Mouse (Mus musculus) c-Kit-negative CD71-positive TER-119-positive erythroid progenitor cells, embryonic 14.5 days (primary cell): ENCODE results near the gene Camk2d.

Experiments
- DNase-seq: peaks from one replicate; pipeline ENCODE4 v3.0.0-alpha.2; 2013; ENCODE audit warnings: low read depth, low spot score

Gene Camk2d

DNA sequence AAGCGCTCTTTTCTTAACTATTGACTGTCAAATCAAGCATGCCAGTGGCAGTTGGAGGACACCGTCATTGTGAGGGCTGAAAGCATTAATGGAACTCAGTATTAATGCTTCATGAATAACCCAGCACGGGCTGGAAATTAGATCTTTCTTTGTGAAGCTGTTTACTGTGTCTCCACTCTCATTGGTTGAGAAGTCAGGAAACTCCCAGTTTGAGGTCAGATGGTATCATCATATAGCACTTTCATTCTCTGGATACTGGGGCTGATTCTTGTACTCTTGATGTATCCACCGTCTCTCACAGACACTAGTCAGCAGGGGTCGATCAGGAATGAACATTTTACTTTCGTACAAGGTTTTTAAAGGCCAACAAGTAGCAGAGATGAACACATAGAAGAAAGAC lies 54.6 kb downstream of the Camk2d start:
- DNase-seq, result no peak

DNA sequence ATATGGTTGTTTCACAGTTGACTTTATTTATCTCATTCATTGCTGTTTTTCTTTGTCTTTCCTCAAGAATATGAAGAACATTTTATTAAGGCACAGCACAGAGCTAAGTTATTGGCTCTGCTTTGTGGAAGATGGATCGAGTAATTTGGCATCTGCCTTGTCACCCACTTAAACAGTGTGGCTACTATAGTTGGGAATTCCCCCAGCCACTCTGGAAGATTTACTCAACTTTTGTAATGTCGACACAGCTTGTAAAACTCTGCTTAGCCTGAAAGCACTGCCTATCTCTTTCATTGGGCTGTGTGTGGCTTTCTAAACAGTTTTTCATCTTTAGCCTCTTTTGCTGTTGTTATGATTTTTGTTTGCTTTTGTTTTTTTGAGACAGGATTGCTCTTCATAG lies 56.3 kb downstream of the Camk2d start:
- DNase-seq, result no peak

DNA sequence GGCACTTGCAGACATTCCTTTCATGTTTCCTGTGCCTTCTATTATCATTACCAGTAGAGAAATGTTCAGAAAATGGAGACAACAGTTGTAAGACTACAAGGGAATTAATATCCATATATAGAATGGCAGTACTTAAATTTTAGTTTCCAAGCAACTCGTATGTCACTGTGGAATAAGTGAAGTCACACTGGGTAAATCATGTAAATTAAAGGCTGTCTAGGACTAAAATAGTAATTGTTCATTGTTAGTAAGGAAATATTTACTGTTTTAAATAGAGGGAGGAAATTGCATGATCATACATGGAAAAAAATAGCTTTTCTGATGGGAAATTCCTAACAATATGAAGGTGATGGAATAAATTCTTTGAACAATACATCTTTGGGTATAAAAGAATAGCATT lies 57.0 kb downstream of the Camk2d start:
- no peak for DNase-seq

DNA sequence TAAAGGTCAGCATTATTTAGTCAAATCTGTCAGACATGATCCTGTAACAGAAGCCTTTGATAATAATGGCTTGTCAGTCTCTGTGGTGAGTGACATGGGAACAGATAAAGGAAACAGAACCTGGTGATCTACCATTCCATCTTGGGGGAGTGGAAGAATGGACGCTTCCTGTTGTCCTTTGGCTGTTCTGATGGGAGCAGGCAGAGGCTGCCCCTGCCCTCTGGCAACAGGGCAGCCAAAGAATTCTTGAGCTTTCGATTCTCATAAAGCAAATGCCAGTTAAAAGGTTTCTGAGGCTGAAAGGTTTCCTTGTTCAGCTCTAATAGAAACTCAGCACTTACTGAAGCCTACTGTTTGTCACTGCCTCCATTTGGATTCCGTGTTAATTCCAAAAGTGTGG lies 60.1 kb downstream of the Camk2d start:
- no peak for DNase-seq

DNA sequence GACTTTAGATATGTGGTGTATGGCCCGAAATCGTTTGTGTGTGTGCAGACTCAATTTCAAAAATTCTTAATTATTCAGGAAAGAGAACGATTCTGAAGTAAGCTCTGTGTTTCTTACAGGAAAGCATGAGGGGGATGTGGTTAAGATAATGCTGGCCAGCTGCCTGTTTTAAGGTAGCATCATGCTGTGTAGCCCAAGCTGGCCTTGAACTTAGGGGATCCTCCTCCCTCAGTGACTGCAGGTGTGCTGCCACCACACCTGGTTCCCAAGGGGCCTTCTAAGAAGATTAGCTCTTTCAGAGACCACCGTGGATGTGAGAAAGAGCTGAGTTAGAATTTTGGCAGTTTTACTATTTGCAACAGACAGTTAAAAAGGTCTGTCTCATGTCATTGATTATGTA lies 61.8 kb downstream of the Camk2d start:
- no peak for DNase-seq

DNA sequence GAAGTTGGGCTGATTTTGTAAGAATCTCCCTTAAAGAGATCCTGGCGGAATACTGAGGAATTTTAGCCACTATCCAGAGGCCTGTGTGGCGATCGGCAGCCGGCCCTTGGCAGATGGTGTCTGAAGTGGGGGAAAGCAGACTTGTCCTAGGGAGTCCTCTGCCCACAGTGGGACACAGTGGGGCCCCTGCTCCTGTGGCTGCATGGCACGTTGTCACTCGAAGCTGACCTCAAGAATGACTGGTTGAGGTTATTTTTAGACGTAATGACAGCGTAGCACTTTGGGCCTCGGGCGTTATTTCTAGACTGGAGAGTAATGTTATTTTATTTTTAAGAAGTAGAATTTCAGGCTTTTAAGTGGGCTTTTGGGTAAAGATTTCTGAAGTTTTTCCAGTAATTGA lies 62.7 kb downstream of the Camk2d start:
- DNase-seq, result no peak

DNA sequence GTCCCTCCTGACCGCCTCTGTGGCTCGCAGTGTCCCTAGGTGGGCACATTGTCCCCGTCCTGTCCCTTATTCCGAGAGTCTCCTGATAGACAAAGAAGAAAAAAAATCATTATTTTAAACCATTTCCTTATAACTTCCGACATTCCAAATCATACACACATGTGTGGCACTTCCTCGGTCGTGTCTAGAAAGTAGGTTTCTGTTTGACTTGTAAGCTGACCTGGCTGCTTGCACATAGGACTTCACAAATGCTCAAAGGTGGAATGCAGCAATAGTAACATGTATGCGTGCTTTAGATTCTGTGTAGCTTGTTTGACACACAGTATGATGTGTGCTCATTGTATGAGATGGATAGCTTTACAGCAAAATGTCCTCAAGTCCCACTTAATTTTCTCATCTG lies 63.1 kb downstream of the Camk2d start:
- no peak for DNase-seq

DNA sequence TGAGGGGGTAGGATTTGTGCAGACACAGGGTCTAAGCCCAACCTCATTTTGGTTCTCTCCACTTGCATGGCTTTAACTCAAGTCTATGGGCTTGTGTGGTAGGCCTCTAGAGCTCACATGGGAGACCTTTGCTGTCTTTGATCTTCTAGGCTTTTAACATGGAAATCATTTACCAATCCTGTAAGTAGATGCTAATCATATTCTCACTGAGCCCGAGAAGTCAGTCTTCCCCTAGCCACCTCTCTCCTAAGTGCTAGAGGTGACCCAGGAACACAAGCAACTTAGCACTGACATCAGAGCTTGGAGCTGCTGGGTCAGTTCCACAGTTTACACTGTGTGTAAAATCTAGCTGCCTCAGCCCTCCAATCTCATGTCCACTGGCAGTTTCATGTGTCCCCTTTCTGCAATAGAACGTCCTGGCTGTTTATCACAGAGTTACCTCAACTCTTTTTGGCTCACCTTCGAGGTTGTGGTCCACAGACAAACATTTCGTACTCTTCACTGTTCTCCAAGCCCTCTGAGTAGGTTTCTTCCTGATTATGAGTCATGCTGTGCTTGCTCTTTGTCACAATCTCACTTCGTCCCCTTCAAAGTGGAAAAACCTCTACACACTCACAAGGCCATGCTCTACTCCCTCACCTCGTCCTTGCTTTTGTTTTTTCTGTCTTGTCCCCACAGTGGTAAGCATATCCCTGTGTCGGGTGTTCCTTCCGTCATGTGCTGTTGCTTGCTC lies 63.9 kb downstream of the Camk2d start:
- DNase-seq, result no peak

DNA sequence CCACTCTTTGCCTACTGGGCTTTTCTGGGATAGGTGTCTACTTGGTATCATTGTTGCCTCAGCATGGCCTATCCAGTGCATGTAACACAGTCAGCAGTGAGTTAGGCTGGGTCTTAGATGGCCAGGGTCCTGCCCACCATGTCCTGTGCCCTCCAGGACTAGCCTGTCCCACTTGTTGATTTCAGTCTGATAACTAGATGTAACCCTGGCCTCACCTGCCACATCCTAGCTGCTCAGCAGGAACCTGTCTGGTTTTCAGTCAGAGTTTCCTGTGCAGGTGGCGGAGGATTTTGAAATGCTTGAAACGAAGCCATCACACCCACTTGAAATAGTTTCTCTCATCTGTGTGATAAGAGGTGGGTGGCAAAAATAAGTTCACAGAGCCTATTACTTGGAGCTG lies 64.5 kb downstream of the Camk2d start:
- no peak for DNase-seq

DNA sequence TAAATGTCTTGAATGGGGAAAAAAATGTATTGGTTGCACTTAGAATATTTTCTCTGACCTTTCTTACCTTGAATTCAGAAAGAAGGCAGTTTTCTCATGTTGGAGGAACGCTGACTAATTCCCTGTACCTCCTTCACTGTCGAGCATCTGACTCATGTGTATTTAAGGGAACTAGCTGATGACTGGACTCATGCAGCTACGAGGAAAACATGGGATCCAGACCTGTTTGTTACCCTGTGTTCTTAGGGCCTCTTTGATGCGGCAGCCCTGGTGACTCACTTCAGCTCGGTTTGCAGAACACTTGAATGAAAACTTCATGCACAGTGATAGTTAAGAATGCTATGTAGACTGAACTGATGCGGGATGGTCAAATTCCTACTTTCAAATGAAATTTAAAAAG lies 64.9 kb downstream of the Camk2d start:
- no peak for DNase-seq

DNA sequence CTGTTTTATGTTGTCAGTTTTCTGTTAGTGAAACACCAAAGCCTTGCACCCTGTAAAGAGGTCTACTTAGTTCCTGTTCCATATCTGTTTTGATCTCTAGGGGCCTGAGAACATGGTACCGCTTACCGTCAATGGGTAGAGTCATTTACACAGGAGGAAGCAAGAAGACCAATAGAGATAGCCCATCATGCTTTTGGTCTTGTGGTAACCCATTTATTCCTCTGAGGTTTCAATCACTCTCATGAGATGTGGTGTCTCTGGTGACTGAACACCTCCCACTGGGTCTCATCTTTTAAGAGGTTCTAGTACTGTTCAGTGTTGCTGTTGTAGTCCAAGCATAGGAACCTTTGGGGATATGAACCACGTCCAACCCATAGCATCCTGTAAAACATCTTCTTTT lies 65.8 kb downstream of the Camk2d start:
- no peak for DNase-seq

DNA sequence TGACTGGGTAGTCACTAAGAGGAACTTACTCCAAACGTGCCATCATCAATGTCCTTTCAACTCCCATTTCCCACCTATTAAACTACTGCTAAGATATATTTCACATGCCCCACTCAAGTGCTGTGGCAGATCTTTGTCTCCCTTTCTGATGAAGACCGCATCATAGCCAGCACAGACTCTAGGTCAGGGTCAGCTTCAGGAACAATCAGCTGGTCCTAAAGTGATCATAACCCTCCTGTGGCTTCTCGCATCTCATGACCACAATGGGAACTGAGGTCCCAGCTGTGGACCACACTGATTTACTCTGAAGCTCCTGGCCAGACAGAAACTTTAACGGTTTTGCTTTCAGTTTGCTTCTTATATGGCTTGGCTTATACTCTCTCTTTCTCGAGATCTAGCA lies 67.3 kb downstream of the Camk2d start:
- no peak for DNase-seq

DNA sequence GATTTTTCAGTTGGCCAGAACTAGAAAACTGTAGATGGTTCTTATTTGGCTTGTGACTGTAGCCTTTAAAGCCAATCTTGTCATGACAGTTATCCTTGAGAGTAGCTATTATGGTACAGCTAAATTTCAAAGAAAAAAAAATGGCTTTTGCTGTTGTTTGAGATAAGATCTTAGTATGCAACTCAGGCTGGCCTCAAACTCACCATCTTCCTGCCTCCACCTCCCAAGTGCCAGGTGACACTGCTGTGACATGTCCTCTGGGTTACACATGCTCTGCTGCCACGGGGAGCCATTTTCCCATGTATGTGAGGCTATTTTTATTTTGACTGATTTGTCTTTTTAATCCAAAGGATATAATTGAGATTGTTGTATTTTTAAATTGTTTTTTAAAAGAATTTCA lies 69.8 kb downstream of the Camk2d start:
- DNase-seq, result no peak

DNA sequence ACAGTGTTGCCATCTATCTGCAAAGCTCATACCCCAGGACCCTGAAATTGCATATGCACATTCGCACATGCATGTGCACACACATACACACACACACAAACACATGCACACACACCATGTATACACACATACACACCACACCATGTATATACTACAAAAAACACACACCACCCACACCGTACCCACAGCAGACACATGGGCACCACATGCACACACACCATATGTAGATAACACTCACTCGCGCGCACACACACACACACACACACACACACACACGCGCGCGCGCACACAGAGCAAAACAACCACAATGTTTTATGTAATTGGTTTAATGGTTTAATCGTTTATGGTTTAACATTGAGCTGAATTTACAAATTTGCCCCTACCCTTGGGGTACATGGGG lies 70.9 kb downstream of the Camk2d start:
- no peak for DNase-seq

DNA sequence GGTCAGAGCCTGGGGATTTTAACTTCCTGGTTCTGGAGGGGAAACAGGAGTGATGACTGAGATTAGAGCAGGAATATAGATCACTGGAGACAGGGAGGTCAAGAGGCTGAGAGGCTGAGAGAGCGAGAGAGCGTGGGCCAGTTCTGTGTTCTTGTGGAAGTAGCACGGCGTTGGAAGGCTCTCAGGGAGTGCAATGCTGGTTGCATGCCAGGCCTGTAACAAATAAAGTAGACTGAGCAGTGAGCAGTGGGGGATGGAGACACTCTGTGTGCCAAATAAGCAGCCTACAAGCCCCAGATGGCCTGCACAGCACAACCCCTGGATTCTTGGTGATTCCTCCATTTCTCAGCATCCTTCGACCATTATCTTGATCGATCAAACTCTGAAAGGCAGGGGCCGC lies 71.3 kb downstream of the Camk2d start:
- DNase-seq, result no peak

DNA sequence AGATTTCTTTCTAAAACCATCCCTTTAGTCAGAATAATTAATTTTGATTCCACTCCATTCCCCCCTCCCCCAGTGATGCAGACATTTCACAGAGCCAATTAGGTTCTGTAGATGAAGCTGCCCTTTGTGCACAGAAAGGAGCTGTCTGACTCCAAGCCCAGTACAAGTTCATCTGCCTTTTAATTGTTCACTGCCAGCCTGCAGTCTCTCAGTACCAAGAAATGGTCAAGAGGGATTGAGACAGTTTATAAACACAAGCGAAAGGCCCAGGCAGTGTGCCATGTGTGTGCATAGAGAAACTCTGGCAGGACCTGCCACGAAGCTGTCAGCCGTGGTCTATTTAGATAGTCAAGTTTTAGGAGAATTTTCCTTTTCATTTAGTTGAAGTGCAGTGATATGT lies 72.0 kb downstream of the Camk2d start:
- no peak for DNase-seq

DNA sequence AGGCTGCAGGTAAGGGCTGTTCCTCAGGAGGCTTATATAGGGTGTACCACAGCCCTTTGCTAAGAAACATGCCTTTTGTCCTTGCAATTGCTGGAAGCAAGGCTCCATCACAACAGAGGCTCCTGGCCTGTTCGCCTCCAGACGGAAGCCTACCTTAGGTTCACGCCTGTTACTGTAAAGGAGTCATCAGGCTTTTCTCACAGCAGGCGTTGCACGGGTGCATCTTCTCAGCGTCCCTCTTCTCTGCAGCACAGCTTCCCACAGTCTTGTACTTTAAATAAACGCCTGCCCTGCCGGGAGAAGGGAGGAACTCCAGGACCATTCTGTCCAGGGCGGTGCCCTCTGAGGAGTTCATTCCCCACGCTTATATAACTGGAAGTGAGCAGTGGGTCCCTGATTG lies 72.6 kb downstream of the Camk2d start:
- no peak for DNase-seq

DNA sequence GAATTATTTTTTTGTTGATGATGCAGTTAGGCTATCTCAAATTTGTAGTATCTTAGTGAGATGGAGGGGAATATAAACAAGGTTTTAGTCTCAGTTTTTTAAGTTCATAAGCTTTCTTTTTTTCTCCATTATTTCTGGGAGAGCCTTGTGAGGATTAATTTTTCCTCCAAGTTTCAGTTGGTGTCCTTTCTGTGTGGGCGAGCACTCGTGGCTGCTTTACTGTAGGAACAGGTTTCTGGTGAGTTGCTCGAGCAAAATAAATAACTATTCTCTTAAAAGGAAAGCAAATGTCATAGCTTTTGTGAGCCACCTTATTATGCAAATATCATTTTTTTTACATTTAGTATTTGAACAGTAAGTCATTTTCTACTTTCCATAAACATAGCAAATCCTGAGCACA lies 74.3 kb downstream of the Camk2d start:
- DNase-seq, result no peak

DNA sequence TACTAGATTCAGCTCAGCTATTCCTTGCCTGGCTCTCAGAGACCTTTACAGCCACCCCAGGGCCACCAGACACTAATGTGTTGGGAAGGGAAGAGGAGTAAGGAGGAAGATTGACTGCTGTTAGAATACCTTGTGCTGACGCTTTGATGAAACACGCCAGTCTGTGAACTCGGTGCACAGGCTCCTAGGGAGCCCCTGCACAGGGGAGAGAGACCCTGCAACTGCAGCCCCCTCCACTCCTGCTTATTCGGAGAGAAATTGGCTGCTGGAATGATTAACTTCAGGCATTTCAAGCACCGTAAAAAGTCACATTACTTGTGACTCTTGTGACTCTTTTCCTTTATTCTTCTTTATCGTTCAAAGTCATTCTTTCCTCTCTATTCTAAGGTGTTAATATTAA lies 75.2 kb downstream of the Camk2d start:
- no peak for DNase-seq

DNA sequence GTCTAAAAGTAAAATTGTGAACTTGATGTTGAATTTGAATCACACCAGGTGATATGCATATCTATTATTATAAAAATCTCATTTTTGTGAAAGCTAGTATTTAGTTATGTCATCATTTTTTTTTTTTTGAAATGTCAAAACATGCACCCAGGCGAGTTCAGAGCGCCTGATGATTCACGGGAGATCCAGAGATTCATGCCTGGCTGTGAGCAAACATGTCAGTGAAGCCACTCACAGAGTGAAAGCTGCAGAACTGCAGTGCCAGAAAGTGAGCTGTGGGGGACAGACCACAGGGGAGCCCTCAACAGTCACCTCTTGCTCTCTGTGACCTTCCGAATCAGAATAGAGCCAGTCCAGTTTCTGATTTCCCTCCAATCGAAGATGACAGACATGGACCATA lies 84.9 kb downstream of the Camk2d start:
- DNase-seq, result no peak

DNA sequence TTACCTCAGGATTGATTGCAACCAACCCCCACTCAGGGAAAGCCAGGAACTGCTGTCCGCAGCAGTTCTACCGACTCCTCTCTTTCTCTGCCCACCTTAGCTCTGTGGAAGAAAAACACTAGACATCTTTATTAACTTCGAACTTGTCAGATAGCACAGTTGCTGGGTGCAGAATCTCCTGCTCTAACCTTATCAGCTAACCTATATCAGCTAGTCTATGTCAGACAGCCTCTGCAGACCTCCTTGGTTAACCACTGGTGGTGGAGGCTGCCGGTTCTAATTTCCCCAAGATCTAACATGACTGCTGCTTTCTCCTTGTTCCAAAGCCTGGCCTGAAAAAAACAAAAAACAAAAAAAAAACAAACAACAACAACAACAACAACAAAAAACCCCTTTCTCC lies 85.9 kb downstream of the Camk2d start:
- DNase-seq, result no peak

DNA sequence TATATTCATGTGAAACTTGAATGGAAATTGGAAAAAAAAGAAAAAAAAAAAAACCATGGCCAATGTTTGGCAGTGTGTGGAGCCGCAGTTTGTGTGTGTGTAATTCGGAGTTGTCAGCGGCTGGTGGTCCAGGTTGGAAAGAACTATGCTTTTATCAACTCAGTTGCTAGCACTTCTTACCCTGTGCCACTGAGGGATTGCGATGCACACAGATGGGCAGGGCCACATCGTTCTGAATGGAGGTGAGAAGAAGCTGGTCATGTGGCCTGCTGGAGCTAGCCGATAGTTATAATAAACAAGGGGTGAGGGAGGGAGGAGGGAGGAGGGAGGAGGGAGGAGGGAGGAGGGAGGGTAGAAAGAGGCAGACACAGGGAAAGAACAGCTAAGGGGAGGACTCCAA lies 89.3 kb downstream of the Camk2d start:
- no peak for DNase-seq

DNA sequence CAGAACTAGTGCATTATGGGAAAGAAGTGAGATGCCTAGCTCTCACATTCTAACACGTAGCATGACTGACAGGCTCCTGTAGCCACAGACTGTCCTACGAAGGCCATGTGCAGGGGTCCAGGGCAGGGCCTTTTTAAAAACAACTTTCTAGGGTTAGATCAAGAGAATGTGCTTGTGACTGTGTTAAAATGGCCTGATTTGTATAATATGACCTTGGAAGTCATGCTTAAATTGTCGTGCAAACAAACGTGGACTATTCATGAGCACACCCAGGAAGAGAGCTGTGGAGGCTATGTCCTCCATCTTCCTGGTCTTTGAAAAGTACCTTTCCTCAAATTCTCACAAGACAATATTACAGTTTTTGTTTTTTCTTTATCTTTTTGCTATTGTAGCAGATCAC lies 91.0 kb downstream of the Camk2d start:
- no peak for DNase-seq

DNA sequence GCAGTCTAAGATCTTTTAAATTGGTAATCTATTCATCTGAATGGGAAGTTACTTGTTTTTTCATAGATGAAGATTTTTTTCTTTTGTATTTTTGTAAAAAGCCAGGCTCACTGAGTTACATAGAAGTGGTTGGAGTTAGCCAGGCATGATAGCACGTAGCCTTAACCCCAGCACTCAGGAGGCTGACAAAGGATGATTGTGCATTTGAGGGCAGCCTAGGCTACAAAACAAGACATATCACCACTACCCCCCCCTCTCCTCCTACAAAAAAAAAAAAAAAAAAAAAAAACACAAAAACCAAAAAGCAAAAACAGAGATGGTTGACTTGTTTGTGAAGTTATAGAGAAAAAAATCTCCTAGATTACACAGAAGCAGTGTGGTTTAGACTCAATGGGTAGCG lies 92.4 kb downstream of the Camk2d start:
- no peak for DNase-seq
